Mouse (Mus musculus): Measurements from ENCODE around the gene Rcsd1.

DNA sequence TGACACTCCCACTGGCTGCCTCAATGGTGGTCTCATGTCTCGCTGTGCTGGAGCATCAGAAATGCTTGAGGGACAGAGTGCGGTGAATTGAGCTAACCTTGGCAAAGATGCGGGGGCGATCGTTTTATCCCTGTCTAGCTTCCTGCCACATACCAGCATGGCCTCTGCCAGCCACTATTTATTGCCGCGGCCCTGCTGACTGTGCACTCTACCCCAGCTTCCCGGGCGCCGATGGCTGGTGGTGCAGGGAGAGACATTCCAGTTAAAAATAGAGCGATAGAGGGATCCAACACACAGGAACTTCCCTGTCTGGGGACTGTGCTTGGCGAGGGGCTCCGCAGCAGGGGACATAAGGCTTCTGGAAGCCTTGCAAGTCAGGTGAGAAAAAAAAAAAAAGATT is 42.2 kb downstream of the Rcsd1 start:
- TF ChIP-seq POLR2A (IDR thresholded peaks at IDR 0.05; ENCODE audit: insufficient read length, low read depth) (no peak), USF1 (IDR thresholded peaks at IDR 0.05; ENCODE audit: low read depth) (no peak), CEBPB (IDR thresholded peaks at IDR 0.05; ENCODE audit: insufficient read depth, poor library complexity, severe bottlenecking) (no peak), REST (IDR thresholded peaks at IDR 0.05; ENCODE audit: insufficient read depth, insufficient read length) (no peak), TCF12 (IDR thresholded peaks at IDR 0.05; ENCODE audit: insufficient read depth, poor library complexity, severe bottlenecking) (no peak), MAX (IDR thresholded peaks at IDR 0.05; ENCODE audit: low read depth) (no peak), MYOG (IDR thresholded peaks at IDR 0.05; ENCODE audit: control insufficient read depth in 1 of 3, insufficient read depth in 1 of 3, insufficient read length in 2 of 3, low read depth in 2 of 3) (no peak)

All from myocyte (in vitro differentiated cells).